ENCODE assay signal across 8 mouse cellular contexts in genomic region chr13:42244240-42245086, GRCm38 (mm10). TPM values are rescaled to one million over a fixed set of nuclear protein-coding genes. Genes with fewer than 3 reads are reported as not detected.
A peak's percentile ranks its signal among the peaks of the same experiment; 100 is the strongest.
DNase-seq lines count a peak whose midpoint lies in the region; ATAC-seq and TF ChIP-seq lines count a peak whose summit lies in the region.

No protein-coding gene starts in this region.

- H3K4me2 ChIP-seq in neural tube, embryonic 11.5 days (ENCODE audit: low read depth) = no peak overlapping the region
- 0 out of 2 replicates have a peak overlapping the region, but pooled peaks have one; percentile 21 for H3K4me2 ChIP-seq in kidney, embryonic 16.5 days (replicated peaks; ENCODE audit: low read depth, low read length)
- H3K4me2 ChIP-seq in lung, embryonic 14.5 days = no peak overlapping the region

- ATAC-seq in neural tube, embryonic 11.5 days (ENCODE audit: insufficient read depth, low FRiP score, low TSS enrichment) = no peak
- ATAC-seq in granulocyte monocyte progenitor cell, adult 5-6 weeks (replicated peaks; ENCODE audit: poor library complexity, severe bottlenecking) = peak; percentile 63
- ATAC-seq in kidney, embryonic 16.5 days (ENCODE audit: low FRiP score, low TSS enrichment) = peak; percentile 82
- ATAC-seq in lung, embryonic 14.5 days (ENCODE audit: insufficient read depth) = peak; percentile 56; the same call in 1 of the 2 replicates

- H3K9me3 ChIP-seq in neural tube, embryonic 11.5 days (ENCODE audit: control insufficient read depth, low read length) = no peaks in the 10 kb centered on the region
- H3K9me3 ChIP-seq in kidney, embryonic 16.5 days (ENCODE audit: low read length) = no peaks in the 10 kb centered on the region
- no peaks in the 10 kb centered on the region for H3K9me3 ChIP-seq in lung, embryonic 14.5 days (ENCODE audit: low read depth, low read length)

- TF ChIP-seq CTCF in lung, embryonic 14.5 days (IDR thresholded peaks at IDR 0.05; ENCODE audit: low read depth) = peak; percentile 71

- no peak overlapping the region for H3K27ac ChIP-seq in neural tube, embryonic 11.5 days (ENCODE audit: low read depth, low read length)
- no peak overlapping the region for H3K27ac ChIP-seq in kidney, embryonic 16.5 days (ENCODE audit: low read length)
- no peak overlapping the region for H3K27ac ChIP-seq in lung, embryonic 14.5 days (ENCODE audit: low read depth)

- DNase-seq in neural tube, embryonic 11.5 days (ENCODE audit: low spot score) = peak; percentile 32
- DNase-seq in neural tube, embryonic 10.5 days (ENCODE audit: extremely low spot score, low spot score) = no peak
- DNase-seq in brain, embryonic 18.5 days (ENCODE audit: low read depth, low spot score) = peak; percentile 61
- peak; percentile 90 for DNase-seq in lung, embryonic 14.5 days
- peak; percentile 7 for DNase-seq in right cerebral cortex, postnatal 14 days
- no peak for DNase-seq in urinary bladder, adult 2 months (ENCODE audit: low spot score)

- H3K4me1 ChIP-seq in neural tube, embryonic 11.5 days (ENCODE audit: control insufficient read depth, insufficient read depth, low read length) = no peaks in the 10 kb centered on the region
- H3K4me1 ChIP-seq in kidney, embryonic 16.5 days (ENCODE audit: insufficient read depth, low read length) = peaks cover 8% of the 10 kb centered on the region
- H3K4me1 ChIP-seq in lung, embryonic 14.5 days (ENCODE audit: insufficient read depth) = no peaks in the 10 kb centered on the region

- H3K9ac ChIP-seq in neural tube, embryonic 11.5 days (ENCODE audit: low read length) = no peak overlapping the region
- H3K9ac ChIP-seq in kidney, embryonic 16.5 days (replicated peaks; ENCODE audit: low read length) = 0 out of 2 replicates have a peak overlapping the region, but pooled peaks have one; percentile 11
- H3K9ac ChIP-seq in lung, embryonic 14.5 days = no peak overlapping the region

- no peaks in the 10 kb centered on the region for H3K27me3 ChIP-seq in neural tube, embryonic 11.5 days (ENCODE audit: control insufficient read depth, insufficient read depth, low read length)
- no peaks in the 10 kb centered on the region for H3K27me3 ChIP-seq in kidney, embryonic 16.5 days (ENCODE audit: insufficient read depth, low read length)
- no peaks in the 10 kb centered on the region for H3K27me3 ChIP-seq in lung, embryonic 14.5 days (ENCODE audit: insufficient read depth, low read length)

- no peaks in the 10 kb centered on the region for H3K36me3 ChIP-seq in neural tube, embryonic 11.5 days (ENCODE audit: control insufficient read depth, insufficient read depth, low read length)
- no peaks in the 10 kb centered on the region for H3K36me3 ChIP-seq in kidney, embryonic 16.5 days (ENCODE audit: insufficient read depth, low read length)
- no peaks in the 10 kb centered on the region for H3K36me3 ChIP-seq in lung, embryonic 14.5 days (ENCODE audit: insufficient read depth)

- no peak overlapping the region for H3K4me3 ChIP-seq in neural tube, embryonic 11.5 days (ENCODE audit: low read depth, low read length)
- H3K4me3 ChIP-seq in kidney, embryonic 16.5 days (ENCODE audit: low read length) = no peak overlapping the region
- no peak overlapping the region for H3K4me3 ChIP-seq in lung, embryonic 14.5 days (ENCODE audit: low read depth, low read length)

- WGBS in neural tube, embryonic 11.5 days = 61% methylated on average over 7 of the region's 7 CpGs
- 29% methylated on average over 7 of the region's 7 CpGs for WGBS in kidney, embryonic 16.5 days
- WGBS in lung, embryonic 14.5 days = 41% methylated on average over 7 of the region's 7 CpGs

RNA-seq across cellular contexts. Expression of gene Edn1, which starts 56.8 kb away (rescaled TPM):
- polyA plus RNA-seq in neural tube, embryonic 11.5 days (2014; fragmentation: Nextera tagmentation; extraction: Ambion mirVana) = 0.97 and 1.1 TPM in 2 replicates
- not detected in 2 replicates for total RNA-seq in granulocyte monocyte progenitor cell, adult 5-6 weeks (2014; fragmentation: Nextera tagmentation)
- not detected in 2 replicates for total RNA-seq in granulocyte monocyte progenitor cell, adult 5-6 weeks (2017)
- polyA plus RNA-seq in kidney, embryonic 16.5 days (2015; fragmentation: Nextera tagmentation; extraction: Ambion mirVana) = 2.4 and 3.7 TPM in 2 replicates
- polyA plus RNA-seq in lung, embryonic 14.5 days (2014; fragmentation: Nextera tagmentation; extraction: Ambion mirVana) = 4.1 and 5.1 TPM in 2 replicates
- 4.1 and 4.6 TPM in 2 replicates for polyA plus RNA-seq in urinary bladder, adult 2 months (2012; rRNA removed)

Comparison
In these comparisons a context has a peak if more than half of its experiments do, and no peak if none do; other contexts are left out.
1. DNase-seq: peak in neural tube, embryonic 11.5 days (single experiment), brain, embryonic 18.5 days (single experiment), lung, embryonic 14.5 days (single experiment) and right cerebral cortex, postnatal 14 days (single experiment); none in neural tube, embryonic 10.5 days (single experiment) and urinary bladder, adult 2 months (single experiment).